Mouse (Mus musculus): ENCODE data around the gene Arpp19. TPM values are rescaled to one million over a fixed set of nuclear protein-coding genes. Genes with fewer than 3 reads are reported as not detected.

Gene Arpp19
- polyA plus RNA-seq, 1 experiment from 2014 or later, result 313 TPM

- Histone ChIP-seq H3K4me1 (replicated peaks; ENCODE audit: control insufficient read depth, insufficient read depth, low read length) (no peaks in the 10 kb centered on the region), H3K4me2 (ENCODE audit: low read length) (no peak overlapping the region), H3K9ac (ENCODE audit: low read length) (no peak overlapping the region), H3K9me3 (ENCODE audit: control insufficient read depth, low read length) (no peaks in the 10 kb centered on the region), H3K4me3 (ENCODE audit: low read depth, low read length) (no peak overlapping the region), H3K27ac (ENCODE audit: low read depth) (no peak overlapping the region), H3K27me3 (replicated peaks; ENCODE audit: control insufficient read depth, insufficient read depth, low read length) (no peaks in the 10 kb centered on the region), H3K36me3 (ENCODE audit: control insufficient read depth, insufficient read depth, low read length) (no peaks in the 10 kb centered on the region)
- DNase-seq (ENCODE audit: low spot score) (no peak), ATAC-seq (replicated peaks; ENCODE audit: low FRiP score, low TSS enrichment, low read depth) (no peak)
- WGBS, result 89% methylated on average over 8 of the region's 8 CpGs
Observed at GRCm38 (mm10) chr9:75100157-75100781, 62.9 kb downstream of the Arpp19 start.

DNA sequence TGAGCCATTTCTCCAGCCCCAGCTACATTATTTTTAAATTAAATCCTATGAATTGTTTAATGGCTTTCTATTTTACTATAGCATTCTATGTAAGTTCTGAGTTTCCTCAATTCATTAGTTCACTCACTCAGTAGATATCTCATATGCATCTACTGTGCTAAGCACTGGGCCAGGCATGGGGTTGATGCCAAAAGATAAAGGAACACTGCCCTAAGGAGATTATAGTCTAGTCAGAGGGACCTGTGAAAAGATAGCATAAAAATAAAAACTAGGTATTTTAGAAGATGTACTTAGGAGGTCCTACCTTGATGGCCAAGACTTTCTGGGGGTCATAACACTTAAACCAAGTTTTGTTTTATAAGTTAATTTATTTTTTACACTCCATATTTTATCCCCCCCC lies 64.7 kb downstream of the Arpp19 start:
- Histone ChIP-seq H3K36me3 (ENCODE audit: control insufficient read depth, insufficient read depth, low read length) (no peaks in the 10 kb centered on the region), H3K9ac (ENCODE audit: low read length) (no peak overlapping the region), H3K4me2 (ENCODE audit: low read length) (no peak overlapping the region), H3K4me1 (replicated peaks; ENCODE audit: control insufficient read depth, insufficient read depth, low read length) (no peaks in the 10 kb centered on the region), H3K27me3 (replicated peaks; ENCODE audit: control insufficient read depth, insufficient read depth, low read length) (no peaks in the 10 kb centered on the region), H3K4me3 (ENCODE audit: low read depth, low read length) (no peak overlapping the region), H3K9me3 (ENCODE audit: control insufficient read depth, low read length) (no peaks in the 10 kb centered on the region), H3K27ac (ENCODE audit: low read depth) (no peak overlapping the region)
- DNase-seq (ENCODE audit: low spot score) (no peak), ATAC-seq (replicated peaks; ENCODE audit: low FRiP score, low TSS enrichment, low read depth) (no peak)

Other genes with a start within 250 kb of the Arpp19 start
- gene Onecut1, start 175.7 kb upstream of the Arpp19 start, polyA plus RNA-seq (2014; fragmentation: Nextera tagmentation; extraction: Ambion mirVana), result 0.47 and 2.0 TPM in 2 replicates
- gene Fam214a, start 84.7 kb upstream of the Arpp19 start, polyA plus RNA-seq (2014; fragmentation: Nextera tagmentation; extraction: Ambion mirVana), result 8.9 and 11.1 TPM in 2 replicates
- gene Myo5a, start 33.4 kb downstream of the Arpp19 start, polyA plus RNA-seq (2014; fragmentation: Nextera tagmentation; extraction: Ambion mirVana), result 13.1 and 14.6 TPM in 2 replicates
- gene Myo5c, start 194.4 kb downstream of the Arpp19 start, polyA plus RNA-seq (2014; fragmentation: Nextera tagmentation; extraction: Ambion mirVana), result 5.2 and 6.5 TPM in 2 replicates

All from intestine, embryonic 14.5 days (tissue).